Mouse (Mus musculus): ENCODE results near the gene Calhm1. TPM values are rescaled to one million over a fixed set of nuclear protein-coding genes. Genes with fewer than 3 reads are reported as not detected.

The Calhm1 gene
- total and polyA plus RNA-seq, 3 experiments = 0.06 TPM; not detected in 2

GRCm38 (mm10) chr19:47137771-47138421 is 6.2 kb downstream of the Calhm1 start, which contains the start of gene Calhm2:
Calhm2 (minus strand) TSS chr19:47138294.
- peaks cover 0 to 18% of the 10 kb centered on the region in 2 experiments; a peak in 2 of 4 replicates for H3K36me3 ChIP-seq (ENCODE audit: control insufficient read depth in 1 of 2, insufficient read depth in 2 of 2, low read length in 2 of 2)
- peak within 1 kb of the TSS; percentile 95 for H3K9ac ChIP-seq (ENCODE audit: control insufficient read depth, low read depth, low read length, poor library complexity, severe bottlenecking)
- H3K9me3 ChIP-seq (replicated peaks; ENCODE audit: insufficient read depth, low read length) = no peaks in the 10 kb centered on the region
- H3K4me3 ChIP-seq (ENCODE audit: control insufficient read depth in 1 of 2, insufficient read depth in 1 of 2, low read depth in 2 of 2, low read length in 2 of 2) = peak within 1 kb of the TSS; percentile 88 to 89
- H3K4me1 ChIP-seq (ENCODE audit: control insufficient read depth in 1 of 2, insufficient read depth in 2 of 2, low read length in 2 of 2) = peaks cover 5 to 33% of the 10 kb centered on the region in 2 experiments
- H3K27ac ChIP-seq (ENCODE audit: control insufficient read depth, low read depth, low read length) = peak within 1 kb of the TSS; percentile 80
- peak; percentile 82 for DNase-seq (ENCODE audit: low read depth, low spot score)
- peaks cover 6% of the 10 kb centered on the region; the same call in 1 of the 2 replicates for H3K79me2 ChIP-seq (ENCODE audit: control insufficient read depth, insufficient read depth, low read length, poor library complexity)
- H3K27me3 ChIP-seq (ENCODE audit: control insufficient read depth in 1 of 2, insufficient read depth in 2 of 2, low read length in 2 of 2) = no peaks in the 10 kb centered on the region; a peak in 1 of 4 replicates
- TF ChIP-seq SIN3A (IDR thresholded peaks at IDR 0.05; ENCODE audit: low read length) = peak; percentile 44; the same call in 1 of the 2 replicates
- no peak for TF ChIP-seq MAFK (IDR thresholded peaks at IDR 0.05; ENCODE audit: borderline replicate concordance, low read depth, low read length)
- TF ChIP-seq SMC3 (IDR thresholded peaks at IDR 0.05; ENCODE audit: low read depth, low read length) = no peak
- TF ChIP-seq CHD1 (IDR thresholded peaks at IDR 0.05; ENCODE audit: low read depth, low read length) = peak; percentile 19; the same call in 1 of the 2 replicates
- no peak for TF ChIP-seq USF1 (IDR thresholded peaks at IDR 0.05; ENCODE audit: low read depth, low read length)
- no peak; the same call in 1 of the 2 replicates for TF ChIP-seq RCOR1 (IDR thresholded peaks at IDR 0.05; ENCODE audit: low read depth, low read length)
- TF ChIP-seq POLR2A (IDR thresholded peaks at IDR 0.05; ENCODE audit: control insufficient read depth in 1 of 2, insufficient read depth in 1 of 2, low read depth in 1 of 2, low read length in 2 of 2, poor library complexity in 1 of 2) = peak; percentile 54 to 58
- TF ChIP-seq KAT2A (conservative IDR thresholded peaks at IDR 0.05; ENCODE audit: low read depth, low read length) = no peak
- no peak for TF ChIP-seq TAL1 (IDR thresholded peaks at IDR 0.05; ENCODE audit: low read length)
- TF ChIP-seq ZKSCAN1 (IDR thresholded peaks at IDR 0.05; ENCODE audit: low read depth, low read length) = no peak
- no peak for TF ChIP-seq MYB (IDR thresholded peaks at IDR 0.05; ENCODE audit: low read depth, low read length)
- no peak for TF ChIP-seq NRF1 (IDR thresholded peaks at IDR 0.05; ENCODE audit: insufficient read depth, low read depth, low read length, poor library complexity, severe bottlenecking)
- TF ChIP-seq GABPA (IDR thresholded peaks at IDR 0.05; ENCODE audit: low read depth, low read length) = no peak
- TF ChIP-seq MAZ (IDR thresholded peaks at IDR 0.05; ENCODE audit: low read depth, low read length) = 0 out of 2 replicates have a peak, but pooled peaks have one; percentile 47
- peak; percentile 37; the same call in 1 of the 2 replicates for TF ChIP-seq ETS1 (IDR thresholded peaks at IDR 0.05; ENCODE audit: low read depth, low read length)
- TF ChIP-seq MYC (IDR thresholded peaks at IDR 0.05; ENCODE audit: low read depth, low read length) = no peak
- TF ChIP-seq CTCF (IDR thresholded peaks at IDR 0.05 in 2 of 3, conservative IDR thresholded peaks at IDR 0.05 in 1 of 3; ENCODE audit: control insufficient read depth in 1 of 3, insufficient read depth in 1 of 3, low read depth in 2 of 3, low read length in 3 of 3, poor library complexity in 1 of 3, severe bottlenecking in 1 of 3) = no peak
- no peak for TF ChIP-seq ZC3H11A (IDR thresholded peaks at IDR 0.05; ENCODE audit: low read depth, low read length)
- TF ChIP-seq MEF2A (IDR thresholded peaks at IDR 0.05; ENCODE audit: extremely low read depth, insufficient replicate concordance, low read depth, low read length, poor library complexity, severe bottlenecking) = no peak
- TF ChIP-seq TBP (IDR thresholded peaks at IDR 0.05; ENCODE audit: low read depth, low read length) = 0 out of 2 replicates have a peak, but pooled peaks have one; percentile 51
- no peak for TF ChIP-seq ZMIZ1 (IDR thresholded peaks at IDR 0.05; ENCODE audit: low read depth, low read length)
- 0 out of 2 replicates have a peak, but pooled peaks have one; percentile 10 for TF ChIP-seq TCF12 (IDR thresholded peaks at IDR 0.05; ENCODE audit: low read depth, low read length)
- peak; percentile 51; the same call in 1 of the 2 replicates for TF ChIP-seq ELF1 (IDR thresholded peaks at IDR 0.05; ENCODE audit: low read depth, low read length)
- 0 out of 2 replicates have a peak, but pooled peaks have one; percentile 1 for TF ChIP-seq GATA1 (IDR thresholded peaks at IDR 0.05; ENCODE audit: low read depth, low read length)
- TF ChIP-seq POLR2AphosphoS5 (IDR thresholded peaks at IDR 0.05; ENCODE audit: borderline replicate concordance, low read depth, low read length) = no peak
- TF ChIP-seq ZNF384 (IDR thresholded peaks at IDR 0.05; ENCODE audit: low read depth, low read length) = no peak
- no peak for TF ChIP-seq E2F4 (IDR thresholded peaks at IDR 0.05; ENCODE audit: borderline replicate concordance, low read depth, low read length)
- no peak for TF ChIP-seq MAX (IDR thresholded peaks at IDR 0.05; ENCODE audit: low read length)
- no peak for TF ChIP-seq POLR2AphosphoS2 (IDR thresholded peaks at IDR 0.05; ENCODE audit: low read length)
- TF ChIP-seq MXI1 (IDR thresholded peaks at IDR 0.05; ENCODE audit: low read depth, low read length) = 0 out of 2 replicates have a peak, but pooled peaks have one; percentile 12
- TF ChIP-seq CHD2 (IDR thresholded peaks at IDR 0.05; ENCODE audit: low read length) = no peak
- peak; percentile 40; the same call in 1 of the 2 replicates for TF ChIP-seq UBTF (IDR thresholded peaks at IDR 0.05; ENCODE audit: borderline replicate concordance, insufficient read depth, low read depth, low read length)
- TF ChIP-seq NELFE (IDR thresholded peaks at IDR 0.05; ENCODE audit: low read depth, low read length) = peak; percentile 69
- TF ChIP-seq EP300 (IDR thresholded peaks at IDR 0.05; ENCODE audit: low read depth in 1 of 2, low read length in 2 of 2) = no peak
- no peak for TF ChIP-seq RAD21 (IDR thresholded peaks at IDR 0.05; ENCODE audit: low read depth, low read length)
- no peak for TF ChIP-seq BHLHE40 (IDR thresholded peaks at IDR 0.05; ENCODE audit: borderline replicate concordance, low read depth, low read length)

All from MEL (cell line).